Mouse (Mus musculus): ENCODE data around the gene Thnsl1. TPM values are rescaled to one million over a fixed set of nuclear protein-coding genes. Genes with fewer than 3 reads are reported as not detected.
"Not testable (repeated sequence)": the region's sequence is repeated elsewhere in the genome, so short reads cannot be mapped to it uniquely, and the experiment has no call there.

The Thnsl1 gene
- total RNA-seq, 2 experiments from 2014 or later, result 19.7 to 27.6 TPM

DNA sequence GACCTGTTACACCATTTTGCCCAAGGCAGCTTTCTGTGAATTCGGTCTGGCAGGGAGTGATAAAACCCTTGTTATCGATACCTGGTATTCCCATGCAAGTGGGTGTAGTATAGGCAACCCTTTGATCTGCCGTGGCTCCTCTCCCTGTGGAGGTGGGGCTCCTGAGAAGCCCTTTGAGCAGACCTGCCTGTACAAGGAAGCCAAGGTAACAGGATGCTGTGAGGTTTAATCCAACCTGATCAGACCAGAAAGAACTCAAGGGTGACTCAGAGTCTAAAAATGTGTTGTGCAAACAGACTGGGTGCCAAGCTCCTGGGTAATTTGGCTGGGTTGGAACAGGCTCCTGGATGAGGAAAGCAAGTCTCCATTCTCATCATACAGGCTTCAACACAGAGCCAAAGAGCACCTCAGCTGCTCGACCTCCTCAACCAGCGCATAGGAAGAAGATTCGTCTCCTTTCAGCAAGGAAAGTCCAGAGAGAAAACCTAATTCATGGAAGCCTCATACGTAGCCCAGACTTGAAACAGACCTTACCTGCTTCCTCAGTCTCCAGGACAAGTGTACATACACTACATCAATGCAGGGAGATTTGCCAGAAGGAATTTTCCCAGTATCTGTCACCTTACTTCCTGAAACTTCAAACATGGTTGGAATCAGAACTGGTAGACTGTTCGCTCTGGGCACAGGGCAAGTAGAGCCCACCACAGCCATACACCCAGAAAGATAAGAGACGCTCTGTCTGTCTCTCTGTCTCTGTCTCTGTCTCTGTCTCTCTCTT lies 29.5 kb downstream of the Thnsl1 start:
- peak in 1 of 2 experiments; percentile 40 for DNase-seq (ENCODE audit: low spot score in 2 of 2)

GRCm38 (mm10) chr2:21235844-21236386 lies 30.4 kb downstream of the Thnsl1 start:
- no peak for DNase-seq (ENCODE audit: low spot score in 2 of 2)
- intact Hi-C loops (cut with DNase I), result no loop called here

More for the DNA sequence above, 29.5 kb downstream of the Thnsl1 start:
- intact Hi-C loops (cut with DNase I), result no loop called here

GRCm38 (mm10) chr2:21236846-21237245 lies 31.3 kb downstream of the Thnsl1 start:
- intact Hi-C loops (cut with DNase I), result no loop called here
- no peak for DNase-seq (ENCODE audit: low spot score in 2 of 2)

DNA sequence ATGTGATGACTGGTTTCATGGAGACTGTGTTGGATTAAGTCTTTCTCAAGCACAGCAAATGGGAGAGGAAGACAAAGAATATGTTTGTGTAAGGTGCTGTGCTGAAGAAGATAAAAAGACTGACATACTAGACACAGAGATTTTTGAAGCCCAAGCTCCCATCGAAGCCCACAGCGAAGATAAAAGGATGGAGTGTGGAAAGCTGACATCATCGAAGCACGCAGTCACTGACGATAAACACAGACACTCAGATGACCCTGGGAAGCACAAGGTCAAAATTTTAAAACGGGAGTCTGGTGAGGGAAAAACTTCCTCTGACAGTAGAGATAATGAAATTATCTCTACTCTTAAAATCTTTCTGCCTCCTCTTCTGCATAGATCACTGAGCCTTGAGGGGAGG lies 38.6 kb downstream of the Thnsl1 start:
- DNase-seq (ENCODE audit: low spot score in 2 of 2); intact Hi-C loops (cut with DNase I): not testable (repeated sequence)

- intact Hi-C loops (cut with DNase I), result no loop called here
- DNase-seq (ENCODE audit: low spot score in 2 of 2), result no peak
Measured at GRCm38 (mm10) chr2:21244986-21245385, 39.5 kb downstream of the Thnsl1 start.

- no peak for DNase-seq (ENCODE audit: low spot score in 2 of 2)
- intact Hi-C loops (cut with DNase I), result no loop called here
Measured at GRCm38 (mm10) chr2:21245477-21246102, 40.1 kb downstream of the Thnsl1 start.

DNA sequence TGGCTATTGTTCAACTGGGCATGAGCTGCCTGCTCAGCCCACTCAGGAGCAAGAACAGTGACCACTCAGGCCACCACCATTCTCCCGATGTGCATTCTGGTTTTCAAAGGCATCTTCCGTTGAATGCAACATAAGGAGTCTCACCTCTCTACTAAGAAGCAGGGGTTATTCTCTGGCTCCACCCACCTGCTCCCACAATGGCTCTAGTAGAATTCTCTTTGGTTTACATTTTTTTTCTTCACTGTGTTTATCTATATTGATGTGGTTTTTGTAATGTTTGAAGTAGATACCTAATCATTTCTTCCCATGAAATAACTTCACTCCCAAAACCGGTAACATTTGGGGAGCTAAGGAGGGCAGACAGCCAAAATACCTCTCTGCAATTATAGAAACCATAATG lies 48.1 kb downstream of the Thnsl1 start:
- DNase-seq (ENCODE audit: low spot score in 2 of 2), result no peak
- intact Hi-C loops (cut with DNase I), result no loop called here

DNA sequence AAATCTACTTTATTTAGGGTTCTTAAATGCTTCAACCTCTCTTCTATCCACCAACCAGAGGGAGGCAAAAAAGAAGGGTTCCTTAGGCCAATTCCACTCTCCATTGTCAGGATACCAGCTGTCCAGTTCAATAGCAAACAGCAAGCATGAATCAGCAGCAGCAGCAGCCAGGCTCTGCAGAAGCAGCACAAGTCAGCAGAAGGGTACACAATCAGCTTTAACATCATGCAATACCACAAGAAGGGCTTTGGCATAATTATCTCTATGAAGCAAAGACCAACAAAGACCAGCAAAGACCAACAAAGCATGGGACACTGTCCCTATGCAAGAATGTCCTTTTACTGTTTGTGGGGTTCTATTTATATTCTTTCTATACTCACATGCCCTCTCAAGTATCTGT lies 48.8 kb downstream of the Thnsl1 start:
- DNase-seq (ENCODE audit: low spot score in 2 of 2), result no peak
- intact Hi-C loops (cut with DNase I), result no loop called here

GRCm38 (mm10) chr2:21258281-21258680 lies 52.8 kb downstream of the Thnsl1 start:
- no peak for DNase-seq (ENCODE audit: low spot score in 2 of 2)
- intact Hi-C loops (cut with DNase I), result no loop called here

- no peak for DNase-seq (ENCODE audit: low spot score in 2 of 2)
- intact Hi-C loops (cut with DNase I), result no loop called here
Measured at GRCm38 (mm10) chr2:21259081-21259480, 53.6 kb downstream of the Thnsl1 start.

DNA sequence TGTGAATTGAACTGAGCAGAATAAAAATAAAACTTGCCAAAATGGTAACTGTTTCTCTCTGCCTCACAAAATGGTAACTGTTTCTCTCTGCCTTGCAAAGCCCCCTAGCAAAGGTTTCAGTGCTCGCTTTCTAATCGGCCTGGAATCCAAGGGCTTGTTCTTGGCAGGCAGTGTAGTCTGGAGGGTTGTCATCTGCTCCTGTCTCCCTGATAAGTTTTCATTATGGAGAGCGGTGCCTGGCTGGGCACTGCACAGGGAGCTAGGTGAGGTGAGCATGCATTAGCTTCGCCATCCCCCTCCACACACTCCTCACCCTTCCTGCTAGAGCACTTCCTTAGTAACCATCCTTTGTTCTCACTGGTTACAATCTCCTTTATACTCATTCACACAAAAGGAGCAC lies 54.5 kb downstream of the Thnsl1 start:
- intact Hi-C loops (cut with DNase I), result loop anchor here (5.0 kb wide), 1 partner anchor 358 kb away; no protein-coding TSS in a partner anchor
- DNase-seq (ENCODE audit: low spot score in 2 of 2), result no peak

GRCm38 (mm10) chr2:21261370-21262006 lies 56.0 kb downstream of the Thnsl1 start:
- intact Hi-C loops (cut with DNase I), result loop anchor here (2.0 to 5.0 kb wide), 2 partner anchors 49 to 359 kb away; no protein-coding TSS in a partner anchor

DNA sequence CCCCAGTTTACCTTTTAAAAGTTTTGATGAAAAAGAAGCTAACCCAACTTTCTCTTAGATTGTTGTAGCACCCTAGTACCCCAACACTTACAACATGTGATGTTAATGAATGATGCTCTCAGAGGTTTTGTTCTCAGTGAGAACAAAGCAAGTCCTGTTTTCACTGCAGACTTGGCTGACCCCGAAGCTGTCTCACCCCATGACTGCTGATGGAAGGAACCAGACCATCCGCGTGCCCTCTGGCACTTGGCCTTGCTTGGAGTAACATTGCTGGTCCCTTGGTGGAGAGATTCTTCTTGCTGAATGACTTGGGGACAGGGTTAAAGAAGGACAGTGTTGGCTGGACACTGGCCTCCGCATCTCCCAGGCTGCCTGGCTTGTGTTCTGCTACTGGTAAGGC lies 58.5 kb downstream of the Thnsl1 start:
- DNase-seq (ENCODE audit: low spot score in 2 of 2), result peak in 1 of 2 experiments; percentile 18
- intact Hi-C loops (cut with DNase I), result loop anchor here (5.0 kb wide), 1 partner anchor 362 kb away; no protein-coding TSS in a partner anchor

More at GRCm38 (mm10) chr2:21261370-21262006, 56.0 kb downstream of the Thnsl1 start:
- peak; percentile 54 to 73 for DNase-seq (ENCODE audit: low spot score in 2 of 2)

Other genes starting within 250 kb of the Thnsl1 start
- gene Arhgap21, start 236.8 kb upstream of the Thnsl1 start, total RNA-seq (2021), result 100 to 1,000 TPM; 238 to 256 TPM
- gene Enkur, start 359 bp upstream of the Thnsl1 start, total RNA-seq (2021), result 1 to 10 TPM; 1.5 to 3.9 TPM
- 100 to 1,000 TPM; 117 to 127 TPM for gene Gpr158, start 161.8 kb downstream of the Thnsl1 start, total RNA-seq (2021)

Data from left cerebral cortex, postnatal 25 days (tissue).